Mouse (Mus musculus) myocyte (in vitro differentiated cells): Measurements from ENCODE around the gene Ncs1. TPM values are rescaled to one million over a fixed set of nuclear protein-coding genes. Genes with fewer than 3 reads are reported as not detected.

Experiments used
- H3K27me3 ChIP-seq: one replicate; pipeline ENCODE4 v1.6.1; 2011; ENCODE audit not compliant: control insufficient read depth, insufficient read depth, insufficient read length
- H3K36me3 ChIP-seq: one replicate; pipeline ENCODE4 v1.6.1; 2011; ENCODE audit not compliant: control insufficient read depth, insufficient read depth
- H3K4me2 ChIP-seq: one replicate; pipeline ENCODE4 v1.6.1; 2011; ENCODE audit warnings: low read depth, control low read depth
- H3K4me3 ChIP-seq: one replicate; pipeline ENCODE4 v1.5.1; 2011; ENCODE audit warnings: mild to moderate bottlenecking, control low read depth, moderate library complexity
- H3K79me2 ChIP-seq: one replicate; pipeline ENCODE4 v1.6.1; 2011; ENCODE audit not compliant: control insufficient read depth, insufficient read depth
- H3ac ChIP-seq: one replicate; pipeline ENCODE4 v1.6.1; 2011; ENCODE audit not compliant: control insufficient read depth, insufficient read length
- CEBPB ChIP-seq: IDR thresholded peaks from 2 replicates; pipeline ENCODE4 v1.6.1; 2011; ENCODE audit warnings: mild to moderate bottlenecking, moderate library complexity; ENCODE audit not compliant: poor library complexity, insufficient read depth, severe bottlenecking
- E2F4 ChIP-seq: IDR thresholded peaks from one replicate; pipeline ENCODE4 v1.6.1; 2011; ENCODE audit warnings: mild to moderate bottlenecking, control low read depth, moderate library complexity; ENCODE audit not compliant: insufficient read depth
- MAX ChIP-seq: IDR thresholded peaks from one replicate; pipeline ENCODE4 v1.6.1; 2011; ENCODE audit warnings: low read depth, mild to moderate bottlenecking, control low read depth
- MYOD1 ChIP-seq, 3 experiments: IDR thresholded peaks; one replicate each; pipeline ENCODE4 v1.6.1; 2011; ENCODE audit warnings: control low read depth in 2 of 3, low read depth in 2 of 3, mild to moderate bottlenecking in 2 of 3, moderate library complexity in 1 of 3; ENCODE audit not compliant: insufficient read length in 2 of 3, control insufficient read depth in 1 of 3
- MYOG ChIP-seq, 3 experiments: IDR thresholded peaks; one replicate each; pipeline ENCODE4 v1.6.1; 2011; ENCODE audit warnings: control low read depth in 2 of 3, low read depth in 2 of 3, mild to moderate bottlenecking in 2 of 3; ENCODE audit not compliant: insufficient read length in 2 of 3, control insufficient read depth in 1 of 3, insufficient read depth in 1 of 3
- POLR2A ChIP-seq: IDR thresholded peaks from one replicate; pipeline ENCODE4 v1.6.1; 2011; ENCODE audit warnings: low read depth, mild to moderate bottlenecking, control low read depth, moderate library complexity; ENCODE audit not compliant: insufficient read length
- POLR2AphosphoS2 ChIP-seq: IDR thresholded peaks from one replicate; pipeline ENCODE4 v1.6.1; 2011; ENCODE audit warnings: low read depth, control low read depth; ENCODE audit not compliant: insufficient read length
- REST ChIP-seq: IDR thresholded peaks from one replicate; pipeline ENCODE4 v1.6.1; 2011; ENCODE audit warnings: mild to moderate bottlenecking, control low read depth, moderate library complexity; ENCODE audit not compliant: insufficient read depth, insufficient read length
- SRF ChIP-seq: IDR thresholded peaks from one replicate; pipeline ENCODE4 v1.6.1; 2011; ENCODE audit warnings: low read depth; ENCODE audit not compliant: control insufficient read depth, insufficient read length
- TCF12 ChIP-seq: IDR thresholded peaks from one replicate; pipeline ENCODE4 v1.6.1; 2011; ENCODE audit warnings: mild to moderate bottlenecking, control low read depth; ENCODE audit not compliant: poor library complexity, insufficient read depth, severe bottlenecking
- TCF3 ChIP-seq: IDR thresholded peaks from one replicate; pipeline ENCODE4 v1.6.1; 2011; ENCODE audit warnings: low read depth, control low read depth; ENCODE audit not compliant: insufficient read length
- USF1 ChIP-seq: IDR thresholded peaks from one replicate; pipeline ENCODE4 v1.6.1; 2011; ENCODE audit warnings: low read depth, mild to moderate bottlenecking, control low read depth, moderate library complexity
- polyA plus RNA-seq: library from polyadenylated mRNA; unstranded; fragments of >200 nt; fragmentation: generic; extraction: Trizol; gene quantifications from one replicate; pipeline ENCODE4 v1.2.1, GENCODE M21; 2012; ENCODE audit warnings: missing spikeins

Gene Ncs1
- polyA plus RNA-seq, result 36.1 TPM

DNA sequence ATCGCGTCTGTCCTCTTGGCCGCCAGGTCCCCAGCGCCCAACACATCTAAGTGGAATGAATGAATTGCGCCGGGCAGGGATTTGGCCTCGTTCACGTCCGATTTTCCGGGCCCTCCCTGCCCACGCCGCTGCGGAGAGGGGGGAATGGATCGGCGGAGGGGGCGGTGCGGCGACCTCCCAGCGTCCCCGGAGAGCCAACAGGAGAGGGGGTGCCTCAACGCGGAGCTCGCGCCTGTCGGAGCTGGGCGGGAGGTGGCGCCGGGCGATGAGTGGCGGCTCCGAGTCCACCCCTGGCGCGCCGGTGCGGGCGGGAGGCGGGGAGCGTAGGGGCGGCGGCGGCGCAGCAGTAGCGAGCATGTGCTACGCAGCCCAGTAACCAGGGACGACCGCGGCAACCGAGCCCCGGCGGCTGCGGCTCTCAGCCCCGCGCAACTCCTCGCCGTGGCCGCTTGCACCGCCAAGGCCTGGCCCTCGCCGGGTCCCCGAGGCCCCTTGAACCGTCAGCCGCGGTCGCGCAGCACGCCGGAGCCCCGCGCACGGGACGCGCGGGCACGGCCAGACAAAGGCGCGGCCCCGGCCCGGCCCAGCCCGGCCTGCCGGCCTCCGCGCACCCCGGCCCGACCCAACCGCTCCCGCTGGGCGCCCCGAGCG, at the start of gene Ncs1:
Gene Ncs1 (plus strand): TSS at position 333 of the 651 bp plus-strand sequence.
- Histone ChIP-seq H3K79me2 (peaks cover 45% of the 10 kb centered on the region), H3K4me3 (peak within 1 kb of the TSS; percentile 57), H3K36me3 (peaks cover 5% of the 10 kb centered on the region), H3ac (peak within 1 kb of the TSS; percentile 88), H3K27me3 (no peaks in the 10 kb centered on the region), H3K4me2 (peak within 1 kb of the TSS; percentile 84)
- TF ChIP-seq USF1, result no peak
- TF ChIP-seq CEBPB, result no peak
- no peak for TF ChIP-seq TCF12
- no peak for TF ChIP-seq TCF3
- TF ChIP-seq MYOG (IDR thresholded peaks at IDR 0.05; ENCODE audit: control insufficient read depth in 1 of 3, insufficient read depth in 1 of 3, insufficient read length in 2 of 3, low read depth in 2 of 3), result no peak
- no peak for TF ChIP-seq MAX
- peak in 1 of 3 experiments; percentile 44 for TF ChIP-seq MYOD1 (IDR thresholded peaks at IDR 0.05; ENCODE audit: control insufficient read depth in 1 of 3, insufficient read length in 2 of 3, low read depth in 2 of 3)
- no peak for TF ChIP-seq SRF
- no peak for TF ChIP-seq REST
- TF ChIP-seq POLR2A, result peak; percentile 74
- TF ChIP-seq POLR2AphosphoS2, result peak; percentile 80
- TF ChIP-seq E2F4, result no peak

DNA sequence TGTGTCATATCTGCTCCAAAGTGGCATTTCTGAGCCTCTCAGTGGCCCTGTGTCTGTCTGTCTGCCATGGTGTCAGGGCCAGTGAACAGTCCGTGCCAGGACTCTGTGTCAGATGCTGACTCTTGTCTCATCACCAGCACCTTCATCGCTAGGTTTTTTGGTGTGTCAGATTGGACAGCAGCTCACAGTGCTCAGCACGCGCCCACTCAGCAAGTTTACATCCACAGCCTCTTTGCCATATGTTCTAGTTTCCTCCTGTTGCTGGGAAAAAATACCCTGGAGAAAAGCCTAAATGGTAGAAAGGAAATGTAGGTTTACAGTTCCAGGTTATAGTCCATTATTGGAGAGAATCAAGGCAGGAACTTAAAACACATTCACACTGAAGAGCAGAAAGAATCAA, 47.0 kb upstream of the Ncs1 start:
- Histone ChIP-seq H3ac (no peak overlapping the region), H3K36me3 (peaks cover 13% of the 10 kb centered on the region), H3K79me2 (no peaks in the 10 kb centered on the region)

GRCm38 (mm10) chr2:31200051-31200450, 45.6 kb upstream of the Ncs1 start:
- peaks cover 12% of the 10 kb centered on the region for H3K36me3 ChIP-seq
- no peaks in the 10 kb centered on the region for H3K27me3 ChIP-seq
- no peak for TF ChIP-seq TCF12
- TF ChIP-seq E2F4, result no peak
- TF ChIP-seq MYOD1 (IDR thresholded peaks at IDR 0.05; ENCODE audit: control insufficient read depth in 1 of 3, insufficient read length in 2 of 3, low read depth in 2 of 3), result peak in 1 of 3 experiments; percentile 54
- TF ChIP-seq MAX, result no peak
- TF ChIP-seq TCF3, result no peak
- TF ChIP-seq POLR2A, result peak; percentile 6
- no peak for TF ChIP-seq POLR2AphosphoS2
- no peak for TF ChIP-seq REST
- TF ChIP-seq USF1, result no peak
- TF ChIP-seq SRF, result no peak
- TF ChIP-seq MYOG (IDR thresholded peaks at IDR 0.05; ENCODE audit: control insufficient read depth in 1 of 3, insufficient read depth in 1 of 3, insufficient read length in 2 of 3, low read depth in 2 of 3), result peak in 1 of 3 experiments; percentile 40
- TF ChIP-seq CEBPB, result no peak
- H3ac ChIP-seq, result no peak overlapping the region
- H3K4me2 ChIP-seq, result no peak overlapping the region
- H3K4me3 ChIP-seq, result no peak overlapping the region
- H3K79me2 ChIP-seq, result no peaks in the 10 kb centered on the region

More for the DNA sequence above, 47.0 kb upstream of the Ncs1 start:
- H3K4me2 ChIP-seq, result no peak overlapping the region
- no peak for TF ChIP-seq E2F4
- TF ChIP-seq TCF12, result no peak
- no peak for TF ChIP-seq USF1
- TF ChIP-seq MYOG (IDR thresholded peaks at IDR 0.05; ENCODE audit: control insufficient read depth in 1 of 3, insufficient read depth in 1 of 3, insufficient read length in 2 of 3, low read depth in 2 of 3), result no peak
- no peak for TF ChIP-seq MAX
- TF ChIP-seq REST, result no peak
- TF ChIP-seq TCF3, result no peak
- no peak for TF ChIP-seq POLR2A
- no peak for TF ChIP-seq POLR2AphosphoS2
- no peak for TF ChIP-seq SRF
- no peak for TF ChIP-seq CEBPB
- H3K4me3 ChIP-seq, result no peak overlapping the region
- no peaks in the 10 kb centered on the region for H3K27me3 ChIP-seq

DNA sequence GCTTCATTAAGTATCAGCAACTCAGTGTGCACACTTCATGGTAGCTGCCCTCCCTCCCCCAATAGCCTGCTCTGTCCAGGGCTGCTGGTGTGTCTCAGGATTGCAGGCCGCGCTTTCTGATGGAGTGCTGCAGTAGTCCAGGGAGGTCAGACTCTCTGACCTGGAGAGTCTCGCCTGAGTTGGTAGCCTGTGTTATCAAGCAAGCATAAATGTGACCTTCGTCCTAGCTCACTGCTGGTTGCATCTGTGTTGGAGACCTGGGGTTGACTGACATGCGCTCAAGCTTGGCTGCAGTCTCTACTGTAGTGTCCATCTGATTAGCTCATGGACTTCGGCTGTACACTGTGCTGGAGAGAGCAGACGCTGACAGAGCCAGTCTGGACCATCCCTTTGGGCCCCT, 43.8 kb upstream of the Ncs1 start:
- TF ChIP-seq POLR2AphosphoS2, result peak; percentile 17
- no peak for TF ChIP-seq MYOG (IDR thresholded peaks at IDR 0.05; ENCODE audit: control insufficient read depth in 1 of 3, insufficient read depth in 1 of 3, insufficient read length in 2 of 3, low read depth in 2 of 3)
- Histone ChIP-seq H3K79me2 (no peaks in the 10 kb centered on the region), H3ac (no peak overlapping the region), H3K36me3 (peaks cover 7% of the 10 kb centered on the region), H3K27me3 (no peaks in the 10 kb centered on the region), H3K4me2 (no peak overlapping the region), H3K4me3 (no peak overlapping the region)

- Histone ChIP-seq H3K4me2 (no peak overlapping the region), H3K4me3 (no peak overlapping the region), H3ac (no peak overlapping the region), H3K27me3 (no peaks in the 10 kb centered on the region), H3K79me2 (no peaks in the 10 kb centered on the region), H3K36me3 (peaks cover 7% of the 10 kb centered on the region)
- TF ChIP-seq MYOD1 (IDR thresholded peaks at IDR 0.05; ENCODE audit: control insufficient read depth in 1 of 3, insufficient read length in 2 of 3, low read depth in 2 of 3) (peak in 1 of 3 experiments; percentile 33), E2F4 (no peak), TCF3 (no peak)
These were observed 43.3 kb upstream of the Ncs1 start for GRCm38 (mm10) chr2:31202357-31202756.
